Mouse (Mus musculus) monocyte, adult 5-6 weeks (primary cell): ENCODE data around the gene Tbck. TPM values are rescaled to one million over a fixed set of nuclear protein-coding genes. Genes with fewer than 3 reads are reported as not detected.
A peak's percentile ranks its signal among the peaks of the same experiment; 100 is the strongest.

Source experiments
- ATAC-seq: fragments of 153-309, 156-312 bp; replicated peaks from 2 replicates; pipeline ENCODE4 v1.8.0; 2017; ENCODE audit warnings: mild to moderate bottlenecking; ENCODE audit not compliant: low TSS enrichment, insufficient number of reproducible peaks, severe bottlenecking, poor library complexity, low FRiP score
- total RNA-seq: library from RNA; stranded (forward); fragments of 200-1000, 200-491, 200-594 nt; gene quantifications from 3 replicates; pipeline ENCODE4 v1.2.3, GENCODE M21; 2017

Tbck gene
- total RNA-seq, result 18.7 to 33.3 TPM (median 19.9 TPM) in 3 replicates

- ATAC-seq, result peak; percentile 91
Measured at GRCm38 (mm10) chr3:132683447-132684230, at the start of gene Tbck. TSS of gene Tbck (plus strand) at chr3:132684144.

DNA sequence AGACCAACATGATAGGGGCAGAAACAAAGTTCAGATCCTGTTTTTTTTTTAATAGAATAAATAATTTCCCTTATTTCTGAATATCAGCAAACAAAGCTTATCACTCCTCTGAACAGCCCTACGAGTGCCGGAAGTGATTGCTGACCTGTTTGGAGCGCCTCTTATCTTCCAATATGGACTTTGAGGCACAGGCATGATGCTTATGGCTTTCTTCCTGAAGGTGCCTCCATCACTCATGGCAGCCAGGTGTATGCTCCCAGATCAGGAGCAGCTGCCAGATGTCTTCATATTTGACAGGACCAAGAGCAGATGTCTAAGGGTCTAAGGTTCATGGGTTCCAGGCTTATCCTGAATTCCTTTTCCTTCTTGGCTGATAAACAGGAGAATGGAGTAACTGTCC lies 46.9 kb upstream of the Tbck start:
- no peak for ATAC-seq

DNA sequence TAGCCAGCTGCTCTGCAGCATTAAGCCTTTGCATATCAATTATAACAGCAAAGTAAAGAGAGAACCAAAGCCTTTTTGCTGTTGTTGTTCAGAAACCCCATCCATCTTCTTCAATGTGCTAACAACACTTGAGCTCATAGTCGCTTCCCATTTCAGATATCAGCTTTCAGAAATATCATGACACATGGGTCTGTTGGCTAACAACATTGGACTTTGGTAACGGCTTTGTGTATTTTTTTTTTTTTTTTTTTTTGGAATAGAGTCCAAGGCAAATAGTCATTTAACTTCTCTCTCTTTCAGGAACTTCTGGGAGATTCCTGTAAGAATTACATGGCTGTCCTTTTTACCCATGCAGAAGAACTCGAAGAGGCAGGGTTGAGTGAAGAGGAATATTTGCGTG lies 39.9 kb upstream of the Tbck start:
- ATAC-seq, result no peak

DNA sequence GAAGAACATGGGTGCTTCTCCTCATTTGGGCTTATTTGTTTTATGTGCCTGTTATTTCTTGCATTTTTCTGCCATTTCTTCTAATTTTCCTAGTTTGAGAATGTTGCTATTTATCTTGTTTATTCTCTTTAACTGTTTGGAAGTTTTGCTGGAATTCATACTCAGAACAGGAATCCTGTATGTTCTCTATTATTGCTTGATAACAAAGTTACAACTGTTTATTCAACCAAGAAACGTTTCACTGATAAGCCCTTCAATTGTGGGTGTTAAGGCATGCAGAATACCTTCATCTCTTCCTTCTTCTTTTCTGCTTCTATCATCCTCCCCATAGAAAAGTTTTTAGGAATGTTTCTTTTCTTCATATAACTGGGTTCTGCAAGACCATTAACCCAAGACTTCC lies 37.1 kb upstream of the Tbck start:
- ATAC-seq, result no peak

GRCm38 (mm10) chr3:132649368-132649767 lies 34.6 kb upstream of the Tbck start:
- ATAC-seq, result no peak

DNA sequence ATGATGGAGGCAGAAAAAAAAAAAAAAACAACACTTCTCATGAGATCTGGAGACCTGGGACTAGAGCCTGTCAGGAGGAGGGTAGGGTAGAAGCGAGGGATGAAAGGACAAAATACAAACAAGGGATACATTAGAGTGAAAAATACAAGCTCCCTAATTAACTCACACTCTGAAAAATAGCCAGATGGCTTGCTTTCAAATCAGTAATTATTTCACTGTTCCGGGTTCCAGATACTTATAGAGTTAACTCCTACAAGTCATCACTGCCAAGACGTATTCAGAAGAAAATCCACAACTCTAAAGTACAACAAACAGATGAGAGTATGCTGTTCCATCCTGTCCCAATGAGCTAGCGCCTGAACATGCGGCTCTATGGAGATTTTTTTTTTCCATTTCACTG lies 33.8 kb upstream of the Tbck start:
- no peak for ATAC-seq

DNA sequence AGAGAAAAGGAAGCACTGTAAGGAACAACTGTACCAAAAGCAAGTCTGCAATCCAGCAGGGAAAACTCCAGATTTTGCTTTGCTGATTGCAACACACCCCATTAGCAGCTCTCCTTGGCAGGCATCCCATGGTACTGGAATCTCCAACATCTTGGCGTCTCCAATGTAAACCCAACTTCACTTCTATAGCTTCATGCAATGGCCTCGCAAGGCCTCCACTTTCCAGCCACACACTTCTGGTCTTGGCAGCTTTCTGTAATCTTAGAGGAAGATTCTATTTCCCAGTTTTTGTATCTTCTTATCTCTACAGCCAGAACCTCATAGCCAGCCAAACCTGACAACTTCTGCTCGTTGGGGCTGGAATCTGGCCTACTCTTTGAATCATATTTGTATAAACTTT lies 32.2 kb upstream of the Tbck start:
- no peak for ATAC-seq

DNA sequence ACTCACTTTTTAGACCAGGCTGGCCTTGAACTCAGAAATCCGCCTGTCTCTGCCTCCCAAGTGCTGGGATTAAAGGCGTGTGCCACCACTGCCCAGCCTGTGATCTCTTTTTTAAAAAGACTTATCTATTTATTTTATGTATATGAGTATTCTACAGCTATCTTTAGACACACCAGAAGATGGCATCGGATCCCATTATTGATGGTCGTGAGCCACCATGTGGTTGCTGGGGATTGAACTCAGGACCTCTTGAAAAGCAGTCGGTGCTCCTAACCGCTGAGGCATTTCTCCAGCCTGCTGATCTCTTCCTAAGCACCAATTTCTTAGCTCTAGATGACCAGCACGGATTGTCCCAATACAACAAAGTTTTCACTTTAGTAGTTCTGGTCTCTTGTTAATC lies 30.0 kb upstream of the Tbck start:
- no peak for ATAC-seq

GRCm38 (mm10) chr3:132655955-132656354 lies 28.0 kb upstream of the Tbck start:
- no peak for ATAC-seq

GRCm38 (mm10) chr3:132677494-132677893 lies 6.5 kb upstream of the Tbck start:
- no peak for ATAC-seq

GRCm38 (mm10) chr3:132684231-132684928 lies 436 bp downstream of the Tbck start, which contains the start of gene Aimp1:
TSS of gene Aimp1 (minus strand) at chr3:132684370.
- no peak; the same call in 1 of the 2 replicates for ATAC-seq

- ATAC-seq, result no peak
Measured at GRCm38 (mm10) chr3:132701368-132701767, 17.4 kb downstream of the Tbck start.

DNA sequence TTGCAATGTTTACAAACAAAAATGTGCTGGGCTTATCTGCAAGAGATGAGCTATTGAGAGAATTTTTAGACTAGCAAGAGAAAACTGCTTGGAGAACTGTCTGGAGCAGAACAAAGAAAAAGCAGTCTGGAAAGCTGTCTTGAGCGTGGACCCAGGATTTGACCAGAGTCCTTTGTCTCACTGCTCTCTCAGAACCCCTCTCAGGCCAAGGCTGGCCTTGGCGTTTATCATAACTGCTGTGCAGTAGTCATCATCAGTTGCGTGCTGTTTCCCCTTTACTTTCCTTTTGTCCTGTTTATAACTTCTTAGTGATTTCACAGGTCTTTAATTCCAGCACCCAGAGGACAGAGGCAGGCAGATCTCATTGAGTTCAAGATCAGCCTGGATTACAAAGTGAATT lies 20.3 kb downstream of the Tbck start:
- no peak for ATAC-seq

- ATAC-seq, result no peak
Measured at GRCm38 (mm10) chr3:132706977-132707376, 23.0 kb downstream of the Tbck start.

DNA sequence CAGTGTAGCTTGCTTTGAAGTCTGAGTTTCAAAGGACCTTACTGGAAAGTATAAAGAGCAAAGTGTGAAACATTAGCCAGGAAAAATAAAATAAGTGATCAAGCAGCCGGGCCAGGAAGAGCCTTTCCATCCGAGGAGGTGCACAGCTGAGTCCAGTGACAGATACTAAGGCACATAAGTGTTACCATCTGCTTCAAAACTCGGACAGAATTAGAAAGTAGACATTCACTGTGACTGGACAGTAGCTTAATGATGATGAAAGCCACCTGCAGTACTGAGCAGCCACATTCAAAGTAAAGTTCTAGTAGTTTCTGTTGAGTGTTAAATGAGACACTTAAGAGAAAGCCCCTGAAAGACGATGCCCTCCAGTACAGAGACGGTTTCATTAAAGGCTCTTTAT lies 30.0 kb downstream of the Tbck start:
- no peak for ATAC-seq

DNA sequence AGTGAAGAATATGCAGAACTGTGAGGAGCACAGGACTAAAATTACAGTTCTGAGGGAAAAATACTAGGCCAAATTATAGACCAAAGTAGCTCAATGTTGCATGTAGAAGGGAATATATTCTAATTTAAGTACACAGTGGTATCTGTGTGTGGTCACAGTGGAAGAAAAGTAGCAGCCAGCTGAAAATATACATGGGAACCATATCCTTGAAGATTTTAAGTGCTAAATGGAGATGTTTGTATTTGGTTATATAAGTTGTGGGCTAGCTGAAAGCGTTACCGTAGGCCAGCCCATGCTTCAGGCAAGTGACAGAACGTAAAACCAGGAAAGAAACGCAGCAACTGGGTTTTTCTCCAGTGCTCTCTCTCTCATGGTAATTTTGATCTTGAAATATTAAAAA lies 33.4 kb downstream of the Tbck start:
- ATAC-seq, result no peak

DNA sequence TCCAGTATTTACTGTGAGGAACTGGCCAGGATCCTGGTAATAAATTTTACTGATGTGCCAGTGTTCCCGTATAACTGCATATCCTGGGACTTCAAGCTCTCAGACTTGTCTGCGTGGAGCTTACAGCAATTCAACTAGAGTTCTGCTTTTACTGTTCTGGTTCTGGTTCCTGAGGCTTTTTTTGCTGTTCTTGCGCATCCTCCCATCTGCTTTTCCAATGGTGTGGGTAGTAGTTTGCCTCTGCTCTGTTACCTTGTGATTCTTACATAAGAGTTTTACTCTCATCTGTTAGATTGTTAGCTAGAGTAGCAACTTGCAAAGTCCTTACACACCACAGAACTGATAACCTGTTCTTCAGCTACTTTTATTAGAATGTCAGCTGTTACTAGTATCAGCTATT lies 40.4 kb downstream of the Tbck start:
- no peak for ATAC-seq

GRCm38 (mm10) chr3:132744287-132745146 lies 60.6 kb downstream of the Tbck start:
- ATAC-seq, result no peak

- no peak for ATAC-seq
Measured at GRCm38 (mm10) chr3:132747036-132747435, 63.1 kb downstream of the Tbck start.
